1 mouse cellular context compared by ENCODE assay signal in the genomic region with DNA sequence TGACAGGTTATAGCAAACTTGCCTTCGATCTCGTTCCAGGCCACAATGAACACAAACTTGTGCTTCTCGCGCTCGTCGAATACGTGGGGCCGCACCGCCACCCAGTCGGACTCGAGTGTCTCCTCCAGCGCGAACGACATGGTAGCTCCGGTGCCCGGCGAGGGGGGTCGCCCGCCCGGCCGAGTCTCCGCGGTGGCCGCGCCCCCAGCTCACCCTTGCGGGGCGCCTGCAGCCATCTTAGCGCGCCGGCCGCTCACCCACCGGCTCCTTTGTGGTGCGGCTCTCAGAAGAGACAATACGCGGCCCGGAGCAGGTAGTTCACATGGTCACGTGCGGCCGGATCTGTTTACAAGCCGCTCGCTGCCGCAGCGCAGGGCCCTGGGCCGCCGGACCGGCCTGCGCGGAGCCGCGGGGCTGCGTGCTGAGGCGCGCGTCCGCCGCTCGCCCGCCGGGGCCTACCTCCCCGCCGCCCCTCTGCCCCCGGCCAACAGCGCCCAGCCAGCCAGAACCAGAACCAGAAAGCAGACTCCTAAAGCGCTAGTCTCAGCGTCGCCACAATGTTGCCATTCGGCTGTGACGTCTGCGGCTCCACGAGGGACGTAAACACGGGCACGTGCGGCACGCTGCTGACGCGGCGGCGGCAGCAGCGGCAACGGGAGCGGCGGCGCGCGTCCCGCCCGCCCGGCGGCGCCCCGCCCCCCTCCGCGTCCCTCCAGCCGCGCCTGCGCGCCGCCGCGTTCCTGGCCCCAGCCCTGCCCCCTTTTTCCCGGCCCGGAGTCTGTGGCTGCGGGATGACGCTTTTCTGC.
TF ChIP-seq lines count a peak whose summit lies in the region.

A gene (minus strand): TSS at position 642 of the 806 bp plus-strand sequence.

TF ChIP-seq in CH12.LX, 34 proteins besides CTCF, POLR2A, EP300 and RAD21 (continued from another document):
- TF ChIP-seq E2F4 (IDR thresholded peaks at IDR 0.05; ENCODE audit: insufficient replicate concordance, low read depth, low read length) (no peak), BHLHE40 (IDR thresholded peaks at IDR 0.05; ENCODE audit: low read depth, low read length) (peak; percentile 97), MAX (IDR thresholded peaks at IDR 0.05; ENCODE audit: low read length) (peak; percentile 85; the same call in 1 of the 2 replicates), TCF12 (IDR thresholded peaks at IDR 0.05; ENCODE audit: low read depth, low read length) (peak; percentile 39; the same call in 1 of the 2 replicates), MYC (IDR thresholded peaks at IDR 0.05; ENCODE audit: low read depth, low read length) (no peak), GABPA (IDR thresholded peaks at IDR 0.05; ENCODE audit: insufficient replicate concordance, low read depth, low read length) (no peak), ELF1 (IDR thresholded peaks at IDR 0.05; ENCODE audit: low read depth, low read length) (no peak), MXI1 (IDR thresholded peaks at IDR 0.05; ENCODE audit: low read depth, low read length) (peak; percentile 64; the same call in 1 of the 2 replicates), SMC3 (IDR thresholded peaks at IDR 0.05; ENCODE audit: low read depth, low read length) (no peak)
